ENCODE assay signal across 9 mouse cellular contexts in the genomic region with DNA sequence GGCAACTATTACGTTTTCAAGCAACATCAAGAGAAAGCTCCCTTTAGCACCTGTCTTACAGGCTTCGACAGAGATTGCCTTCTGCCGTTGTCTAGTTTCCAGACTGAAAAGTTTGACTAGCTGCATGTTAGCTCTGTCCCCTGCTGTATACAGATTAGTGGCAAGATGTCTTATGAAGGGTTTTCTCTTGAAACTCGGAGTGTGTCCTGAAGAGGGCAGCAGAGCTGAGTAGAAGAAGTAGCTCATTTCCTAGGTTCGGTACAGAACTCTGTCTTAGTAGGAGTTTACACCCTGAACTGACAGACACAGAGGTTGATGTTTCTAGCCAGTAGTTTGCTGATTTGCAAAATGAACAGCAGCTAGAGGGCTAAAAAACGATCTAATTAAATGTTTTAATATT. TPM values are rescaled to one million over a fixed set of nuclear protein-coding genes. Genes with fewer than 3 reads are reported as not detected.
DNase-seq lines count a peak whose midpoint lies in the region; ATAC-seq and TF ChIP-seq lines count a peak whose summit lies in the region.
"Had no signal": no experiment of that assay in that cellular context is flagged by ENCODE, and none has a peak within 500 bp of the region (broad histone marks: within the 10 kb centered on the region; RNA-seq: fewer than 3 reads in every experiment).

No protein-coding gene starts in this region.

- no peak overlapping the region for H3K4me3 ChIP-seq in CH12.LX (replicated peaks in 1 of 3; ENCODE audit: low read depth in 2 of 3, low read length in 2 of 3, poor library complexity in 1 of 3)
- H3K4me3 ChIP-seq in kidney, embryonic 15.5 days (replicated peaks) = no peak overlapping the region
- no peak overlapping the region for H3K4me3 ChIP-seq in liver, embryonic 14.5 days (ENCODE audit: insufficient read depth in 1 of 2, low read depth in 2 of 2, low read length in 2 of 2)
- H3K4me3 ChIP-seq: neural tube, embryonic 13.5 days had no signal

- ATAC-seq in cerebellum, adult (ENCODE audit: insufficient number of reproducible peaks, low FRiP score, low TSS enrichment) = peak; percentile 81
- ATAC-seq in frontal cortex, adult (ENCODE audit: low TSS enrichment) = peak; percentile 94
- peak; percentile 40; the same call in 1 of the 2 replicates for ATAC-seq in kidney, embryonic 15.5 days (replicated peaks; ENCODE audit: low FRiP score)
- ATAC-seq in liver, embryonic 14.5 days (ENCODE audit: insufficient read depth) = peak; percentile 65; the same call in 1 of the 2 replicates

- no peak overlapping the region for H3K27ac ChIP-seq in CH12.LX (ENCODE audit: insufficient read depth, low read depth)
- no peak overlapping the region for H3K27ac ChIP-seq in kidney, embryonic 15.5 days
- H3K27ac ChIP-seq in liver, embryonic 14.5 days = no peak overlapping the region
- H3K27ac ChIP-seq: neural tube, embryonic 13.5 days had no signal

- no peaks in the 10 kb centered on the region for H3K79me2 ChIP-seq in CH12.LX (replicated peaks; ENCODE audit: control insufficient read depth, extremely low read depth, insufficient read depth, poor library complexity, severe bottlenecking)

- TF ChIP-seq POLR2A in CH12.LX (IDR thresholded peaks at IDR 0.05; ENCODE audit: low read depth, low read length) = no peak

- H3K4me1 ChIP-seq in CH12.LX (ENCODE audit: control insufficient read depth in 1 of 2, insufficient read depth in 2 of 2) = 0 out of 4 replicates have a peak, but pooled peaks cover 0 to 4% of the 10 kb centered on the region in 2 experiments
- no peaks in the 10 kb centered on the region for H3K4me1 ChIP-seq in kidney, embryonic 15.5 days
- peaks cover 4 to 9% of the 10 kb centered on the region in 2 experiments; a peak in 3 of 4 replicates for H3K4me1 ChIP-seq in liver, embryonic 14.5 days (replicated peaks; ENCODE audit: control insufficient read depth in 2 of 2, insufficient read depth in 2 of 2, low read length in 1 of 2)
- H3K4me1 ChIP-seq: neural tube, embryonic 13.5 days had no signal

- TF ChIP-seq EP300 in CH12.LX (IDR thresholded peaks at IDR 0.05; ENCODE audit: low read length) = no peak
- no peak for TF ChIP-seq EP300 in liver, embryonic 14.5 days (IDR thresholded peaks at IDR 0.05; ENCODE audit: low read depth)

- H3K27me3 ChIP-seq in CH12.LX (replicated peaks) = no peaks in the 10 kb centered on the region
- H3K27me3 ChIP-seq in kidney, embryonic 15.5 days = no peaks in the 10 kb centered on the region
- H3K27me3 ChIP-seq in liver, embryonic 14.5 days (ENCODE audit: control insufficient read depth, insufficient read depth, low read length) = no peaks in the 10 kb centered on the region
- H3K27me3 ChIP-seq: neural tube, embryonic 13.5 days had no signal

- DNase-seq in A20 (ENCODE audit: low read depth, low spot score) (peak; percentile 79), CH12.LX (ENCODE audit: extremely low read depth) (peak; percentile 72)
- peak; percentile 59 to 63 (median 59) for DNase-seq in liver, embryonic 14.5 days (ENCODE audit: low read depth in 3 of 3, low spot score in 3 of 3)
- DNase-seq in retina, postnatal 1 day = peak; percentile 81
- DNase-seq in Muller cell, postnatal 12 days (ENCODE audit: inconsistent ontology term) = no peak

- H3K9ac ChIP-seq in CH12.LX (ENCODE audit: insufficient read depth, low read depth) = no peak overlapping the region
- H3K9ac ChIP-seq in kidney, embryonic 15.5 days = no peak overlapping the region
- no peak overlapping the region for H3K9ac ChIP-seq in liver, embryonic 14.5 days (replicated peaks)
- H3K9ac ChIP-seq: neural tube, embryonic 13.5 days had no signal

- dilution Hi-C loops in CH12.LX (cut with MboI; ENCODE audit: extremely low pct_ligation_motif_present, extremely low pct_unique_long_range_greater_than_20kb, low sequenced_read_pairs) = no loop called here

- TF ChIP-seq CTCF in CH12.LX (conservative IDR thresholded peaks at IDR 0.05 in 1 of 2, IDR thresholded peaks at IDR 0.05 in 1 of 2; ENCODE audit: low read depth in 2 of 2, low read length in 2 of 2) = peak; percentile 41 to 71
- peak; percentile 70 for TF ChIP-seq CTCF in liver, embryonic 14.5 days (IDR thresholded peaks at IDR 0.05; ENCODE audit: low read depth)

- in situ Hi-C loops in CH12.LX (cut with MboI; ENCODE audit: low pct_ligation_motif_present, low pct_unique_long_range_greater_than_20kb, low sequenced_read_pairs) = loop anchor here (25.0 kb wide), 1 partner anchor 1043 kb away; no protein-coding TSS in a partner anchor

- TF ChIP-seq RAD21 in CH12.LX (IDR thresholded peaks at IDR 0.05; ENCODE audit: low read depth, low read length) = peak; percentile 60

- H3K36me3 ChIP-seq in CH12.LX (replicated peaks in 1 of 2; ENCODE audit: control insufficient read depth in 1 of 2, insufficient read depth in 1 of 2, low read length in 1 of 2) = peaks cover 0 to 4% of the 10 kb centered on the region in 2 experiments
- H3K36me3 ChIP-seq in kidney, embryonic 15.5 days = peaks cover 32% of the 10 kb centered on the region
- H3K36me3 ChIP-seq in liver, embryonic 14.5 days (replicated peaks; ENCODE audit: control insufficient read depth, insufficient read depth, low read depth) = no peaks in the 10 kb centered on the region

- 48% methylated on average over 6 of the region's 6 CpGs for WGBS in kidney, embryonic 15.5 days
- 32% methylated on average over 6 of the region's 6 CpGs for WGBS in liver, embryonic 14.5 days (ENCODE audit: insufficient replicate concordance)

- H3K9me3 ChIP-seq in CH12.LX (replicated peaks; ENCODE audit: low read length) = no peaks in the 10 kb centered on the region
- H3K9me3 ChIP-seq in kidney, embryonic 15.5 days (replicated peaks) = no peaks in the 10 kb centered on the region
- no peaks in the 10 kb centered on the region for H3K9me3 ChIP-seq in liver, embryonic 14.5 days (ENCODE audit: control insufficient read depth, low read length)
- H3K9me3 ChIP-seq: neural tube, embryonic 13.5 days had no signal

- H3K4me2 ChIP-seq in CH12.LX (ENCODE audit: insufficient read depth, low read depth, poor library complexity, severe bottlenecking) = no peak overlapping the region
- H3K4me2 ChIP-seq in kidney, embryonic 15.5 days = no peak overlapping the region
- no peak overlapping the region for H3K4me2 ChIP-seq in liver, embryonic 14.5 days (ENCODE audit: low read depth)
- H3K4me2 ChIP-seq: neural tube, embryonic 13.5 days had no signal

TF ChIP-seq in CH12.LX, 34 proteins besides CTCF, POLR2A, EP300 and RAD21:
- TF ChIP-seq SMC3 (IDR thresholded peaks at IDR 0.05; ENCODE audit: low read depth, low read length) = peak; percentile 48
- TF ChIP-seq ZNF384 (IDR thresholded peaks at IDR 0.05; ENCODE audit: low read depth, low read length) = no peak
- no peak for TF ChIP-seq CHD2 (IDR thresholded peaks at IDR 0.05; ENCODE audit: low read length)
TF ChIP-seq in CH12.LX: peak in this region for 1.

RNA-seq across cellular contexts. Expression of a gene that starts 15.0 kb away (rescaled TPM):
- total RNA-seq in CH12.LX (2012; rRNA removed) (2.8 and 3.4 TPM in 2 replicates), CH12.LX (2014; rRNA removed) (5.3 and 5.6 TPM in 2 replicates)
- 7.8 and 9.0 TPM in 2 replicates for polyA plus RNA-seq in CH12.LX (2012; ENCODE audit: insufficient read length, low read depth)
- polyA plus RNA-seq in kidney, embryonic 15.5 days (2015; fragmentation: Nextera tagmentation; extraction: Ambion mirVana) = 5.0 and 5.5 TPM in 2 replicates
- polyA plus RNA-seq in liver, embryonic 14.5 days (2012; rRNA removed) = 3.7 and 4.2 TPM in 2 replicates
- 0.90 and 1.4 TPM in 2 replicates for polyA plus RNA-seq in liver, embryonic 14.5 days (2014; fragmentation: Nextera tagmentation; extraction: Ambion mirVana)

RNA-seq across cellular contexts. Expression of a gene that starts 32.3 kb away (rescaled TPM):
- total RNA-seq in CH12.LX (2012; rRNA removed) = 0.84 and 1.1 TPM in 2 replicates
- 0.23 and 0.40 TPM in 2 replicates for total RNA-seq in CH12.LX (2014; rRNA removed)
- 0.31 and 0.47 TPM in 2 replicates for polyA plus RNA-seq in CH12.LX (2012; ENCODE audit: insufficient read length, low read depth)
- 2.2 and 2.4 TPM in 2 replicates for polyA plus RNA-seq in kidney, embryonic 15.5 days (2015; fragmentation: Nextera tagmentation; extraction: Ambion mirVana)
- polyA plus RNA-seq in liver, embryonic 14.5 days (2012; rRNA removed) = 3.4 and 4.3 TPM in 2 replicates
- polyA plus RNA-seq in liver, embryonic 14.5 days (2014; fragmentation: Nextera tagmentation; extraction: Ambion mirVana) = 2.6 and 3.2 TPM in 2 replicates

Comparison
In these comparisons a context has a peak if more than half of its experiments do, and no peak if none do; other contexts are left out.
1. ATAC-seq: peak in every context shown above with its lines; median percentile 94 in frontal cortex, adult; 81 in cerebellum, adult; 65 in liver, embryonic 14.5 days; 40 in kidney, embryonic 15.5 days.